Mouse (Mus musculus): Measurements from ENCODE around the gene Gbf1. TPM values are rescaled to one million over a fixed set of nuclear protein-coding genes. Genes with fewer than 3 reads are reported as not detected.

Gene Gbf1
- total RNA-seq, 4 experiments from 2014 or later, result 39.3 to 52.2 (median 46.2) TPM

DNA sequence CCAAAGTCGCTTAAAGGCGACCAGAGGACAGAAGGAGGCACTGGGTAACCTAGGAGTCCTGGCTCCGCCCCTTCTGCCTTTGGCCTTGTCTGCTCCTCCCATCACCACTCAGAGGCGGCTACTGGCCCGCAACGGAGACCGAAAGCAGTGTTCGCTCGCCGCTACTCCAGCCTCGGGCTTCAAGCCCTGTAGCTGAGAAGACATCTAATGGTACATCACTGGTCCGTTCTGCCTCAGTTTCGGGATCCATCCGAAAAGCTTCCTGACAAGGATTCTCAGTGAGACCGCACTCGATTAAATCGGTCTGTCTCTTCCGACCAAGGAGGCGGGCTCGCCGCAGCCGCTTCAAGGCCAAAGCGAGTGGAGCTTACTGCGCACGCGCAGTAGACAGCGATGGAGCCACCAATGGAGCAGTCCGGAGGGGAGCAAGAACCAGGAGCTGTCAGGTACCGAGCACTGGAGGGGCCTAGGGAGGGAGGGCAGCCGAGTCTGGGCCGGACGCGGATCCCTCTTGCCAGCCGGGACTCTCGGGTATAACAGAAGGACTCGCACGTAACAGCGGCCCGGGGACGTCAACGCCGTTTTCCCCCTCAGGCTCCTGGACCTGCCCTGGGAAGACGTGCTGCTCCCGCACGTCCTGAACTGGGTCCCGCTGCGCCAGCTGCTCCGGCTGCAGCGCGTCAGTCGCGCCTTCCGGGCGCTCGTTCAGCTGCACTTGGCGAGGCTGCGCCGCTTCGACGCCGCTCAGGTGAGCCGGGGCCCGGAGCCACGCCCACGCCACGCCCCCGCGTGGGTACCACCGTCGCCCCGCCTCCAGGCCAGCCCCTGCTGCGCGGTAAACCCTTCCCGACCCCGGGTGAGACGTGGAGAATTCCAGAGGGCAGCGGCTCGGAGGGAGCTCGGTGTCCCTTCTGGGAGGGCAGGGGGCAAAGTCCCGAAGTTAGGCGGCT, 176.0 kb downstream of the Gbf1 start, which contains the start of gene Fbxl15:
Fbxl15 (plus strand) TSS at position 104 of the 950 bp plus-strand sequence.
- peak; percentile 89 to 92 for DNase-seq (ENCODE audit: low spot score in 2 of 2)

- DNase-seq (ENCODE audit: low spot score in 2 of 2), result no peak
Observed at GRCm38 (mm10) chr19:46329031-46329641, 176.8 kb downstream of the Gbf1 start.

DNA sequence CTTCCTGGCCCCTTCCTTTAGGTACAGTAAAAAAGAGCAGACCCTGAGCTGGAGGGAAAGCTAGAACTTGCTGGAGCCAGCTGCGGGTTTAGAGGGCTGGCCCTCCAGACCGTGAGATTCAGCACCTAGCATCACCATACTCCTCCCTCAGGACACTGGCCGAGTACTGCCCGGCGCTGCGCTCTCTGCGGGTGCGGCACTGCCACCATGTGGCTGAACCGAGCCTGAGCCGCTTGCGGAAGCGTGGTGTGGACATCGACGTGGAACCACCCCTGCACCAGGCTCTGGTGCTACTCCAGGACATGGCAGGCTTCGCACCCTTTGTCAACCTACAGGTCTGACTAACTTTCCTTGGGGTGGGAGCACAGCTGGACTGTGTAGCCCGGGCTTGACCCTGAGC, 177.6 kb downstream of the Gbf1 start:
- peak; percentile 48 to 66 for DNase-seq (ENCODE audit: low spot score in 2 of 2)

DNA sequence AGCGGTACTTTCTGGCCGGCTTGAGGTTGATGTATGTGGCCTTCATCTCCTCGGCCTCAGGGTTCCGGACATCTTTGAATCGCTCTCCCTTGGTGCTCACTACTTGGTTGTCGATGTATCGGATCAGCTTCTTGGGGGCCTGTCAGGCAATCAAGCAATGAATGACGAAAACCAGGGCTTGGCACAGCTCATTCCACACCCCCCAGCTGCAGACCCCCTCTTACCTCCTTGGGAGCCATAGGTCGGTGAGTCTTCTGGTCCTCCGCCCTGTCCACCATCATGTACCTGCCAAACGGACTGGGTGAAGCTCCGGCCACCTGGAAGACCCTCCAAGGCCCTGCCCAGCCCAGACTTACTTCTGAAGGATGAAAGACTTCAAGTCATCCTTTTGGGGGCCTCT, 178.4 kb downstream of the Gbf1 start:
- no peak for DNase-seq (ENCODE audit: low spot score in 2 of 2)

- no peak for DNase-seq (ENCODE audit: low spot score in 2 of 2)
Observed at GRCm38 (mm10) chr19:46331326-46331725, 179.0 kb downstream of the Gbf1 start.

GRCm38 (mm10) chr19:46331936-46332335, 179.6 kb downstream of the Gbf1 start:
- no peak for DNase-seq (ENCODE audit: low spot score in 2 of 2)

DNA sequence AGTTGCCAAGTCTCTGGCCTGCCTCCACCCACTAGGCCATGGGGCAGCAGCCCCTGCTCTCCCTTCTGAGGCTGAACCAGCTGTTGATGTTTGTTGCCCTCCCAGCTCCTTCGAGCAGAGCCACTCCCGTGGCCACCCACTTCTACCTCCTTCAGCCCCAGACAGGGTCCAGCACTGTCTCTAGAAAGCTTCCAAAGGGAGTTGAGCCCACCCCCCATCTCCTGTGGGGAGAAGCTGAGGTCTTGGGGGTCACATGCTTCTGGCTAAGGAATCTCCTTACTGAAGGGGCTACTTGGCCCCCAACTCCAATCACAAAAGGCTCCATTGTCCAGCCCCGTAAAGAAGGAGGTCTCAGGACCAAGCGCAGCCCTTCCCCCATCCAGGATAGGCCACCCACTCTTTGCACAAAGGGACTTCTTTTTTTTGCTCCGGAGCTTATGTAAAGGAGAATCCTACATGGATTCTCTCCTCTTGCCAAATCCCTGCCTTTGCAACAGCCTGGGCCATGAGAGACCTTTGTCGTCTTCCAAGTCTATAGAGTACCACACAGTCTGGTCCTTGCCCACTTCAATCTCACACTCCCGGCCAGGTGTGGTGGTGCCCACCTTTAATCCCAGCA, 180.5 kb downstream of the Gbf1 start:
- DNase-seq (ENCODE audit: low spot score in 2 of 2), result no peak

- DNase-seq (ENCODE audit: low spot score in 2 of 2), result no peak
Observed at GRCm38 (mm10) chr19:46333906-46334305, 181.6 kb downstream of the Gbf1 start.

Other genes starting within 250 kb of the Gbf1 start
- 10 to 100 TPM; 11.2 to 12.5 (median 12.1) TPM for gene Armh3, start 154.0 kb upstream of the Gbf1 start, total RNA-seq (2022)
- 1 to 10 TPM; 3.4 to 5.1 (median 4.1) TPM for gene Hps6, start 149.0 kb upstream of the Gbf1 start, total RNA-seq (2022)
- gene Pprc1, start 107.6 kb upstream of the Gbf1 start, total RNA-seq (2022), result 10 to 100 TPM; 13.0 to 22.8 (median 14.7) TPM
- gene Ldb1, start 107.3 kb upstream of the Gbf1 start, total RNA-seq (2022), result 10 to 100 TPM; 13.3 to 19.7 (median 17.0) TPM
- 10 to 100 TPM; 17.4 to 21.4 (median 20.1) TPM for gene Nolc1, start 76.6 kb upstream of the Gbf1 start, total RNA-seq (2022)
- not detected for gene Elovl3, start 20.6 kb upstream of the Gbf1 start, total RNA-seq (2022)
- 1 to 10 TPM; 1.8 to 8.3 (median 5.1) TPM for gene Pitx3, start 4.2 kb upstream of the Gbf1 start, total RNA-seq (2022)
- gene Nfkb2, start 151.8 kb downstream of the Gbf1 start, total RNA-seq (2022), result 10 to 100 TPM in 1 of 4 experiments, 1 to 10 TPM in 3; 8.7 to 10.5 (median 9.3) TPM
- gene Psd, start 174.6 kb downstream of the Gbf1 start, total RNA-seq (2022), result under 1 TPM in 2 of 4 experiments, not detected in 2; 0.15 to 0.19 TPM
- 1 to 10 TPM; 2.0 to 3.9 (median 3.0) TPM for gene Fbxl15, start 175.7 kb downstream of the Gbf1 start, total RNA-seq (2022)
- gene Cuedc2, start 186.2 kb downstream of the Gbf1 start, total RNA-seq (2022), result 10 to 100 TPM; 57.5 to 66.3 (median 64.3) TPM
- 1 to 10 TPM; 1.1 to 2.2 (median 1.9) TPM for gene Mfsd13a, start 188.6 kb downstream of the Gbf1 start, total RNA-seq (2022)
- gene 2310034G01Rik, start 197.8 kb downstream of the Gbf1 start, total RNA-seq (2022), result under 1 TPM in 3 of 4 experiments, not detected in 1; 0.27 to 0.35 (median 0.29) TPM
- gene Actr1a, start 243.2 kb downstream of the Gbf1 start, total RNA-seq (2022), result 10 to 100 TPM; 56.5 to 61.5 (median 59.3) TPM
- gene Sufu, start 244.4 kb downstream of the Gbf1 start, total RNA-seq (2022), result 1 to 10 TPM; 4.5 to 5.7 (median 5.3) TPM